Mouse (Mus musculus) naive thymus-derived CD4-positive, alpha-beta T cell, adult 2 months (primary cell): Measurements from ENCODE around the gene Mr1.
"Not testable (repeated sequence)": the region's sequence is repeated elsewhere in the genome, so short reads cannot be mapped to it uniquely, and the experiment has no call there.

Experiments
- DNase-seq: peaks from one replicate; pipeline ENCODE4 v3.0.0-alpha.2; 2011; ENCODE audit warnings: low read depth

Gene Mr1

GRCm38 (mm10) chr1:155146572-155146980 lies at the start of gene Mr1:
TSS of gene Mr1 (minus strand) at chr1:155146814.
- peak; percentile 88 for DNase-seq

GRCm38 (mm10) chr1:155192805-155193368 lies 46.3 kb upstream of the Mr1 start:
- no peak for DNase-seq

GRCm38 (mm10) chr1:155191671-155192070 lies 45.1 kb upstream of the Mr1 start:
- DNase-seq, result no peak

- no peak for DNase-seq
Observed at GRCm38 (mm10) chr1:155191219-155191618, 44.6 kb upstream of the Mr1 start.

GRCm38 (mm10) chr1:155188656-155189055 lies 42.0 kb upstream of the Mr1 start:
- DNase-seq, result no peak

GRCm38 (mm10) chr1:155184191-155184590 lies 37.6 kb upstream of the Mr1 start:
- DNase-seq, result no peak

- no peak for DNase-seq
Observed at GRCm38 (mm10) chr1:155178192-155178924, 31.7 kb upstream of the Mr1 start.

GRCm38 (mm10) chr1:155174424-155174823 lies 27.8 kb upstream of the Mr1 start:
- no peak for DNase-seq

- DNase-seq, result not testable (repeated sequence)
Observed at GRCm38 (mm10) chr1:155173644-155174016, 27.0 kb upstream of the Mr1 start.

- DNase-seq, result no peak
Observed at GRCm38 (mm10) chr1:155172895-155173643, 26.5 kb upstream of the Mr1 start.

GRCm38 (mm10) chr1:155169935-155170334 lies 23.3 kb upstream of the Mr1 start:
- DNase-seq, result no peak

- no peak for DNase-seq
Observed at GRCm38 (mm10) chr1:155167453-155167852, 20.8 kb upstream of the Mr1 start.

- DNase-seq, result peak; percentile 77
Observed at GRCm38 (mm10) chr1:155158970-155159484, 12.4 kb upstream of the Mr1 start.

- peak; percentile 99 for DNase-seq
Observed at GRCm38 (mm10) chr1:155158141-155158969, 11.7 kb upstream of the Mr1 start, which contains the start of gene Stx6. TSS of gene Stx6 (plus strand) at chr1:155158715.

GRCm38 (mm10) chr1:155153906-155154305 lies 7.3 kb upstream of the Mr1 start:
- DNase-seq, result no peak

GRCm38 (mm10) chr1:155150821-155151220 lies 4.2 kb upstream of the Mr1 start:
- no peak for DNase-seq

- no peak for DNase-seq
Observed at GRCm38 (mm10) chr1:155149403-155149802, 2.8 kb upstream of the Mr1 start.

GRCm38 (mm10) chr1:155147228-155147627 lies 614 bp upstream of the Mr1 start:
- DNase-seq, result no peak

- DNase-seq, result peak; percentile 73
Observed at GRCm38 (mm10) chr1:155145620-155146019, 994 bp downstream of the Mr1 start.

- peak; percentile 94 for DNase-seq
Observed at GRCm38 (mm10) chr1:155140076-155140475, 6.5 kb downstream of the Mr1 start.

GRCm38 (mm10) chr1:155138795-155139194 lies 7.8 kb downstream of the Mr1 start:
- no peak for DNase-seq

- DNase-seq, result no peak
Observed at GRCm38 (mm10) chr1:155134866-155135265, 11.7 kb downstream of the Mr1 start.
